Mouse (Mus musculus): ENCODE data around the gene Ldhc.
"Not testable (repeated sequence)": the region's sequence is repeated elsewhere in the genome, so short reads cannot be mapped to it uniquely, and the experiment has no call there.

The Ldhc gene

GRCm38 (mm10) chr7:46842278-46842677, 18.7 kb upstream of the Ldhc start:
- no peak for DNase-seq (ENCODE audit: low spot score in 2 of 2)

GRCm38 (mm10) chr7:46843576-46843975, 17.4 kb upstream of the Ldhc start:
- DNase-seq (ENCODE audit: low spot score in 2 of 2), result no peak

GRCm38 (mm10) chr7:46845211-46845977, 15.6 kb upstream of the Ldhc start:
- peak; percentile 86 to 92 for DNase-seq (ENCODE audit: low spot score in 2 of 2)

GRCm38 (mm10) chr7:46845978-46846485, 15.0 kb upstream of the Ldhc start:
- peak; percentile 38 to 74 for DNase-seq (ENCODE audit: low spot score in 2 of 2)

DNA sequence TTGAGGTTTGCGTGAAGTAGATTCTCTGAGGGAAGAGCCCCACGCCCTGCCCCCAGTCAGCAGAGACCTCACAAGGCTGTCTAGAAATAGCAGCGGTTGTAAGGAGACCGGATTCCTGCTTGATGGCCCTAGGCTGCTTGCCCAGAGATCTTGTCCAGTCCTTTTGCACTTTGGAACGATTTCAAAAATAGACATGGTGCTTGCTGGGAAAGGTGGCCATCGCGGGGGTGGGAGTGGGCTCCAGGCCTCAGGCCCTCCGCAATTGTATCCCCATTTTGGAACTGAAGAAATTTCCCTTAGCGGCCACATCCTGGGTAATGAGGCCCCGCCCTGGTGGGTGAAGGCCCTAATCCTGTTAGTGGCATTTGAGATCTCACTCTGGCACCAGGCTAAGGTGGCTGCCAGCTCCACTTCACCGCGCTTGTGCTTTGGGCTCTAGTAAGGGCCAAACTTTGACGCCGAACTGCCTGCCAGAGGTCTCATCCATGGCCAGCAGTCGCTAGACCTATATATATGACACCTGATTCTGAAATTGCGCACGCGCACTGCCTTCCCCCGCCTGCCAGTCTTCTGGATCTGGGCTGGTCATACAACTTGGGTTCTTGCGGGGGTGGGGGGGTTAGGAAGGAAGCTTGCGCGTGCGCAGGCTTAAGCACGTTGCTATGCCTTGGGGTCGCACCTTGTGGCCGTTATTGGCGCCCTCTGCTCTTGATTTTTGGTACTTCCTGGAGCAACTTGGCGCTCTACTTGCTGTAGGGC, 14.3 kb upstream of the Ldhc start:
- DNase-seq (ENCODE audit: low spot score in 2 of 2), result peak; percentile 60 to 79

DNA sequence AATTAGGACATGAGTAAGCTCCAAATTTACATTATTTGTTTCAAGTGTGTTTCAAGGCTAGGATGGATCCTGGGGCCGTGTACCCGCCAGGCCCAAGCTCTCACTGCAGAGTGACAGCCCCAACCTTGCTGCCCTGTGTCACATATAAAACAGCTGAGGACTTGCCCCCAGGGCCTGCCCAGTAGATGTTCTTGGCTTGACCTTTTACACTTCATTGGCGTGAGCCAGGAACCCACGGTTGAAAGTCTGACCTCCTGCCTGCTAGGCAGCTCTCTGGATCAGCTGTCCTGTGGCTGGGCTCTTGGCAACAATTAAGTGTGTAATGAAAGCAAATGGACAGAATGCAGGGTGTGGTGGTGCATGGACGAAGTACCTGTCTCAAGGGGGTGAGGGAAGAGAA, 11.7 kb upstream of the Ldhc start:
- DNase-seq (ENCODE audit: low spot score in 2 of 2), result no peak

- DNase-seq (ENCODE audit: low spot score in 2 of 2), result no peak
These were observed 10.0 kb upstream of the Ldhc start for GRCm38 (mm10) chr7:46851026-46851425.

- no peak for DNase-seq (ENCODE audit: low spot score in 2 of 2)
These were observed 8.3 kb upstream of the Ldhc start for GRCm38 (mm10) chr7:46852666-46853065.

DNA sequence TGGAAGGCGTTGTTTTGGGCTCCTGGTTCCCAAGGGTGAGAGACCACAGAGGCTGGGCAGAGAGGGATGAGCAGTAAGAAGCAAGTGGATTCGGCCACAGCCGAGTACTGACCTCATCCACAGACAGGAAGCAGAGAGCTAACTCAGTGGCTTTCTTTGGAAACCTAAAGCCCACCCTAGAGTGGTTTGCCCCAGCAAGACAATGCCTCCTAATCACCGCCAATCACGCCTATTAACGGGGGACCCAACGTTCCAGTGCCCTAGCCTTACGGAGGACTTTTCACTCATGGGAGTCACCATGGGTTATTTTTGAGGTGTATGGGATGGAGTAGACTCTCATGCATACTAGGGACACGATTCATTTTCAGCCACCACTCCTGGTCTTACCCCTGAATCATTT, 7.6 kb upstream of the Ldhc start:
- DNase-seq (ENCODE audit: low spot score in 2 of 2), result no peak

- no peak for DNase-seq (ENCODE audit: low spot score in 2 of 2)
These were observed 5.0 kb upstream of the Ldhc start for GRCm38 (mm10) chr7:46855866-46856560.

DNA sequence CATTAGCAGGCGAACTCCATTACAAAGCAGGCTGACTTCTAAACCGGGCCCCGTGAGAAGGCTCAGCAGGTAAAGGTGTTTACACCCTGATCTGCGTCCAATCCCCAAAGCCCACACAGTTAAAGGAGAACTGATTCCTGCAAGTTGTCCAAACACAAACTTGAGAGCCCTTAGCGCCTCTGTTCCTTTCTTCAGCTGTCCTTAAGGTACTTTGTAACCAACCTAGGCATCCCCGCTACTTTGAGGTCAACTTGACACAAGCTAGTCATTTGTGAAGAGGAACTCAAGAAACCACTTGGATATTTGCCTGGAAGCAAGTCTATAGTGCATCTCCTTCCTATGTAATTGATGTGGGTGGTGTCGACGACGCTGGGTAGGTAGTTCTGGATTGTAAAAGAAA, 3.6 kb upstream of the Ldhc start:
- no peak for DNase-seq (ENCODE audit: low spot score in 2 of 2)

DNA sequence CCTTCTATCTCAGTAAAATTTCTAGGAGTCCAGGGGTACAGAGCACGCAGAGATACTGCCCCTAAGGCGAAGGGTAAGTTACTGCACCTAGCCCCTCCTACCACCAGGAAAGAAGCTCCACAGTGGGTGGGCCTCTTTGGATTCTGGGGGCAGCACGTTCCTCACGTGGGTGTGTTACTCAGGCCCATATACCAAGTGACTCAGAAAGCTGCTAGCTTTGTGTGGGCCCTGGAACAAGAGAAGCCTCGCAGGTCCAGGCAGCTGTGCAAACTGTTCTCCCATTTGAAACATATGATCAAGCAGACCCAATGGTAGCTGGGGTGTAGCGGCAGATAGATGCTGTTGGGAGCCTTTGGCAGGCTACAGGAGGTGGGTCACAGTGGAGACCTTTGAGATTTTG, 2.0 kb upstream of the Ldhc start:
- no peak for DNase-seq (ENCODE audit: low spot score in 2 of 2)

DNA sequence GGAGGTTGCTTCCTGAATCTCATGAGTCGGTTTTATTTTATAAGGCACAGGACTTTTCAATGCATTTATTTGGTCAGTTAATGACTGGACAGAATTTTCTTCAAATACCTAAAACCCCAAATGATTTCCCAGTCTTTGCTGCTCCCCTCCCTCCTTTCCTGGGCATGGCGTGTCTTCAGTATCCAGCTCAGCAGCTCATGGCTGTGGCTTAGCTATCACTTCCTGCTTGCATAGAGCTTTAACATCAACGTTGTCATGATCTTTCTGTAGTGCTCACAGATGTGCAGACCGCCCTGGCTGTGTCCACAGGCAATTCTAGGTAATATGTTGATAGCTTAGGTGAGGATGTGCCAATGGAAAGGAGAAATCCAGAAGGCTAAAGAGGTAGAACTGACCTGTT, 11.0 kb downstream of the Ldhc start:
- DNase-seq (ENCODE audit: low spot score in 2 of 2), result no peak

GRCm38 (mm10) chr7:46876841-46877240, 15.8 kb downstream of the Ldhc start:
- no peak for DNase-seq (ENCODE audit: low spot score in 2 of 2)

DNA sequence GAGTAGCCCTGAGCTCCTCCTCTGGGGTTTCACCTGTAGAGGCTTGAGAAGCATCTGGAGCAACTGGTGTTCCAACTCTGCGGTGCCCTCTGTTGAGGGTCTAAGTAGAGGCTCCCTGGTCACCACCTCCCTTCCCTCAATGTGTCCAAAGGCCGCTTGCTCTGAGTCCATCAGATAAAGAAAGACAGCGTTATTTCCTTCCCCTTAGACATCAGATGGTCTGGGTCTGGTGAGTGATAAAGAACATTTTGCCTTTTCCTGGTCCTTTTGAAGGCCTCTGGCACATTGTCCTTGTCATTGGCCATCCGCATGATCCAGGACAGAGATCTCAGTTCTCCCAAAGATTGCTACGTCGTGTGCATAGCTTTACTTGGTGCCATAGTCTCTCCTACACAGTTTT, 16.3 kb downstream of the Ldhc start:
- no peak for DNase-seq (ENCODE audit: low spot score in 2 of 2)

DNA sequence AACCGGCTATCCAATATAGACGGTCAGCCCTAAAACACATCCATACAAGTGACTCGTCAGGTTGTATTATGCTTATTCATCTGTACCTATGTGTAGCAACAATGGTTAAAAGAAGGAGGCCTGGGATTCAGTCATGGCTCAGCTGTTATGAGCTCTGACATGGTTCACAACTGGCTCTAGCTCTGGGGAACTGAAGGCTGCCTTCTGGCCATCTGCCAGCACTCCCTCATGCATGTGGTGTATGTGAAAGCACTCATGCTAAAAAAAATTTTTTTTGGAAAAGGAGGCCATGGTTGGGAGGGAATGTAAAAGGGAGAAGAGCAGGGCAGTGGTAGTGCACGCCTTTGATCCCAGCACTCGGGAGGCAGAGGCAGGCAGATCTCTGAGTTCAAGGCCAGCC, 18.8 kb downstream of the Ldhc start:
- DNase-seq (ENCODE audit: low spot score in 2 of 2), result no peak

DNA sequence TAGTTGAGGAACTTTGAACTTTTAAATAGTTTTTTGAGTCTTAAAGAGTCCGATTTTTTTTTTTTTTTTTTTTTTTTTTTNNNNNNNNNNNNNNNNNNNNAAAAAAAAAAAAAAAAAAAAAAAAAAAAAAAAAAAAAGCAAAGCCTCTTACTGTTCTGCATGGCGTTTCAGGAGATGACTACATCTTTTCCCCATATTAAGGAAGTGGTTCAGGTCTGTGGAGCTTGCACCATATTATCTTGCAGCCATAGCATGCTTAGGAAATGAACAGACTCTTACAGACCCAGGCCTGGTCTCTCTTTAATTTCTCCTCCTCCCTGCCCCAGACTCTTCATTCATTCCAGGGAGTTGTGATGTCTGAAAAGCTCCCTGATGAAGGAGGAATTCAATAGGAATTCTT, 20.0 kb downstream of the Ldhc start:
- no peak for DNase-seq (ENCODE audit: low spot score in 2 of 2)

DNA sequence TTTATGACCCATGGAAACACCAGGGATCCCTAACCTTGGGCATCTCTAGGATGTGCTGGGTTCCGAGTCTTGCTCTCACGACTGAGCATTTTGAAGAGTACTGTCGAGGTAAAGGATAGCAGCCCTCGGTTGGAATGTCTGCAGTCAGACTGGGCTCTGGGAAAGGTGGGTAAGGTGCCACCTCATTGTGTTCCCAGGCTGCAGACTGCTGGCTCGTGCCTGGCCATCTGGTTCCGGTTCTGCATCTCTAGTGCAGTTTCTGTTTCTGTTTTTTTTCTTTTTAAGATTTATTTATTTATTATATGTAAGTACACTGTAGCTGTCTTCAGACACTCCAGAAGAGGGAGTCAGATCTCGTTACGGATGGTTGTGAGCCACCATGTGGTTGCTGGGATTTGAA, 20.9 kb downstream of the Ldhc start:
- DNase-seq (ENCODE audit: low spot score in 2 of 2), result not testable (repeated sequence)

DNA sequence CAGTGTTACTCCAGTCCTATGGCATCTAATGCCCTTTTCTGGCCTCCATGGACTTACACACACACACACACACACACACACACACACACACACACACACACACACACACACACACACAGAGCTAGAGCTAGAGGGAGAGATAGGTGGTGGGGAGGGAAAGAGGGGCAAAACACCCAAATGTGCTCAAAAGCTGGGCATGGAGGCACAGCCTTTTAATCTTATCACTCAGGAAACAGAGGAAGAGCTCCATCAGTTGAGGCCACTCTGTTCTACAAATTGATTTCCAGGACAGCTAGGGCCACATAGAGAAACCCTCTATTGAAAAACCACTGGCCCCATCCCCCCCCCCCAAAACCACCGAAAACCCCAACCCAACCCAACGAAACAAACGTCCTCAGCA, 22.3 kb downstream of the Ldhc start:
- DNase-seq (ENCODE audit: low spot score in 2 of 2), result no peak

GRCm38 (mm10) chr7:46895511-46895910, 34.5 kb downstream of the Ldhc start:
- DNase-seq (ENCODE audit: low spot score in 2 of 2), result no peak

GRCm38 (mm10) chr7:46899343-46899742, 38.3 kb downstream of the Ldhc start:
- DNase-seq (ENCODE audit: low spot score in 2 of 2), result no peak

- DNase-seq (ENCODE audit: low spot score in 2 of 2), result no peak
These were observed 50.2 kb downstream of the Ldhc start for GRCm38 (mm10) chr7:46911250-46911649.

DNA sequence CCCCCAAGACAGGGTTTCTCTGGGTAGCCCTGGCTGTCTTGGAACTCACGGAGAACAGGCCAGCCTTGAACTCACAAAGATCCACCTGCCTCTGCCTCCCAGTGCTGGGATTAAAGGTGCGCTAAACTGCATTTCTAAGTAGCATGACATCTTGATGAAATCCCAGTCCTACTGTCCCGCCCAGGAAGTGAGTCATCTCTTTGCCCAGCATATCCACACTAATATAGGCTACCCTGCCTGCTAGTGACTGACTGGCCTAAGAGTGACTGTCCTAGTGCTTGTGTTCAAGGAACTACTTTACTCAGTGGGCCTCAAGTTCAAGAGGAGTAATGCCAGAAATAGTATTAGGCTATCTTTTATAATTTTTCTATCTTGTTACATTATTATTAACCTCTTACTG, 55.4 kb downstream of the Ldhc start:
- no peak for DNase-seq (ENCODE audit: low spot score in 2 of 2)
